Mouse (Mus musculus) bone marrow macrophage, adult 2 months (primary cell): ENCODE data around the gene Zbtb4.

ENCODE experiments used
- CTCF ChIP-seq: IDR thresholded peaks from 2 replicates; pipeline ENCODE4 v1.5.1; 2012; ENCODE audit warnings: low read depth, mild to moderate bottlenecking, low read length, moderate library complexity
- POLR2A ChIP-seq: IDR thresholded peaks from 2 replicates; pipeline ENCODE4 v1.6.1; 2012; ENCODE audit warnings: mild to moderate bottlenecking, low read depth, low read length, borderline replicate concordance

DNA sequence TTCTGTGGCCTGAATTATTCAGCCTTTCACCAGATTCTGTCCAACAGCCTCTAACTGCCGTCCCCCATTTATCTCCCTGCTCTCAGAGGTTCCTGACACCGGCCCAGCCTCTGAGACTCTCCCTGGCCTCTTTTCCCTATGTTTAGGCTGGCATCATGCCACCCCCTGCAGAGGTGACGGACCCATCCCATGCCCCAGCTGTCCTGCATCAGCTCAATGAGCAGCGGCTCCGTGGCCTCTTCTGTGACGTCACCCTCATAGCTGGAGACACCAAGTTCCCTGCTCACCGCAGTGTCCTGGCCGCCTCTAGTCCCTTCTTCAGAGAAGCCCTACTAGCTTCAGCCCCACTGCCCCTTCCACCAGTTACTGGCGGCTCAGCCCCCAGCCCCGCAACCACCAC lies 10.0 kb downstream of the Zbtb4 start:
- TF ChIP-seq CTCF (no peak), POLR2A (no peak)
